Mouse (Mus musculus): Measurements from ENCODE around the gene Paqr4. TPM values are rescaled to one million over a fixed set of nuclear protein-coding genes. Genes with fewer than 3 reads are reported as not detected.

The Paqr4 gene
- 2.9 and 33.2 TPM in 2 replicates for polyA plus RNA-seq (2012; ENCODE audit: low replicate concordance)

GRCm38 (mm10) chr17:23740598-23741021, at the start of gene Paqr4:
TSS of gene Paqr4 (minus strand) at chr17:23740867.

DNA sequence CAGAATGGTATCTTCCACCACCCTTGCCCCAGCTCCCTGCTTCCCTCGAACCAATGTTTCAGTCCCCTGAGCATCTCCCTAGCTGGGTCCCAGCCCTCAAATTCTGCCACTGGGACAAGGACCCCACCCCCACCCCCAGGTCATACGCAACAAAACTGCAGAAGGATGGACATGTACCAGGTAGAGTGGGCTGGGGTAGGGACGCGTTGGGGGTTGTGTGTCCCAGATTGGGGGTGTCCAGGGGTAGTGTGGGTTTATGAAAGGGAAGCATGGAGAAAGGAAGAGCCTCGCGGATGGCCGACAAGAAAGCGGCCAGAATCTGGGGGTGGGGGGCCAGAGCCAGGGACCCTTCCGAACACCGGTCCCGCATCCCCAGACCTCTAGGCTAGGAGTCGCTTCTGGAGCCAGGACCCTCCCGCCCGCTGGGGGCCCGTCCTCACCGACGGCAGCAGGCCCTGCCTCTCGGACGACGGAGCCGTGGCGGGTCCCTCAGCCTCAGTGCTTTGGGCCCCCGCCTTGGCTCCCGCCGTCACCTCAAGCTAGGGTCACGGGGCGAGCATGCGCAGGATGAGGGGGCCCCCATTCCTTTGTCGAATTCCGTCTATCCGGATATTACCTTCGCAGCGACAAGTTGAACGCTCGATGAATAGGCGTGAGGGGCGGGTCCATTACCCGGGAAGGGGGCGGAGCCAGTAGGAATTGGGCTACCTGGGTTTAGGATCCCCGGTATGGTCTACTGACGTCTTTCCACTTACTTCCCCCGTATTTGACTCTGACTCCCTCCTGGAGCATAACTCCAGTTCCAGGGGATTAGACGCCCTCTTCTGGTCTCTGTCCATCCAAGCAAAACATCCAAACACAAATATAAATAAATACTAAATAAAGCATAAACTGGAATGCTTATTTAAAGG, 45.1 kb upstream of the Paqr4 start, which contains the start of gene Flywch2:
TSS of gene Flywch2 (minus strand) at position 521 of the 911 bp plus-strand sequence.

GRCm38 (mm10) chr17:23771284-23772218, 30.9 kb upstream of the Paqr4 start, which contains the start of gene Flywch1:
TSS of gene Flywch1 (minus strand) at chr17:23771602.

DNA sequence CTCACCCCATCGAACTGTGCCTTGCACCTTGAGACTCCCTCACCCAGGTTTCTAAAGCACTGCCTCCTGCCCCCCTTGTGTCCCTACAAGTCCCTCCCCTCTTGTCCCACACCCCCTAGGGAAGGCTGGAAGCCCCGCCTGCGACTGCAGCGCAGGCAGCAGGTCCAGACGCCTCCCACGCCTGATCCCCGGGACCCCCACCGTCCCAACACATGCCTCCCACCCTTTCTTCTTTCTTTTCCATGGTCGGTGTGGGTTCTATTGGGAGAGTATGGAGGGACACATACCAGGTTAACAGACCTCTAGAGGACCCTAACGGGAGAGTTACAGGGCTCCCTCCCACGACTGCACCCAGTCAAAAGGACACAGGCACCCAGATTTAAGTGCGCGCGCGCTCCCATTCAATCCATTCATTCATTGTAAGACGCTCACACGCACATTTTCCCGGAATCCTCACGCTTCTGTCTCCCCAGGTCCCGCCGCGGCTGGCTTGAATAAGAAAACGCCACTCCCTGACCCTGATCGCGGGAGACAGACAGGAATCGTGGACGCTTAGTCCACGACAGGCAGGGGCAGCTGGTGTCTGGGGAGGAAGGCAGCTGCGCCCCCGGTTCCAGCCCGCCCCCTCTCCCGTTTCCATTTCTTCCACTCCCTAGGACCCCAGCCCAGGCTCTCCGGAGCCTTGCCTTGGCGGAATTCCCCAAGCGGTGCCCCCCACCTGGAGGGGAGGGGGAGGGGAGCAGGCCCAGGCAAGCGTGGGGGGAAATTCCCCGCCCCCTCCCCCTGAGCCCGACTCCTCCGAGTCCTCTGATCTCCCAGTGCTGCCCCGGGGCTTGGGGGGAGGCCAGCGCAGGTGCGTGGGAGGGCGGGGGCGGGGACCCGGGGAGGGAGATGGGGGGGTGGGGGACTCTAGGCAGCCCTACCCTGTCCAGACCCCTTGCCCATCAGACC, 4.9 kb upstream of the Paqr4 start, which contains the start of gene Kremen2:
TSS of gene Kremen2 (minus strand) at position 533 of the 951 bp plus-strand sequence.

DNA sequence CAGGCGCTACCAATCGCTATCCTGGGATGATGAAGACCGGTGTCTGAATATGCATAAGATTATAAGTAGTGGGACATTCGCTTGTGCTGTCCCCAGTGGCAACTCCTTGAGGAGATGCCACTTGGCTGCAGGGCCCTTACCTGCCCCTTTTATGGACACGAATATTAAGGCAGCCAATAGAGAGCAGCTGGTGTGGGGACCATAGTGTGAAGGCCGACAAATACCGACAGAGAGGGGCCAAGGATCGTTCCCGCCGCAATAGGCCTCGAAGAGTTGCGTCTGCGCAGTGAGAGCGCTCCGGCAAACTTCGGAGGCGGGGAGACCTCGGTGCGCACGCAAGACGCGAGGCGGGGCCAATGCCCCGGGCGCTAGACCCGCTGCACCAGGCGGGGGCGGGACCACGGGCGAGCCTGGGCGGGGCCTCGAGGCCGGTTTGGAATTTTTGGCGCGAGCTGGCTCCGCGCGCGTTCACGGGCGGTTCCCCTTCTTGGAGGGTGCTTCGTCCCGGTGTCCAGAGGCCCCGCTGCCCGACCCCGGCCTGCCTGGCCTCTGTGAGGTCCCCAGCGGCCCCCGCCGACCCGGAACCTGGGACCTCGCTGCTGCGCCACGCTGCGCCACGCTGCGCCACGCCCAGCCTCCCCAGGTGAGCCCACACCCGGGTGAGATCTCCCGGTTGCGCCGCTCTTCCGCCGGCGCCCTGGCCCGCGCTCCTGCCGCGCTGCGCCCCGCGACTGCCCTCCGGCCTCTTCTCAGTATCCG, 14.5 kb downstream of the Paqr4 start, which contains the start of gene Pkmyt1:
TSS of gene Pkmyt1 (plus strand) at position 338 of the 759 bp plus-strand sequence.

GRCm38 (mm10) chr17:23722376-23723125, 18.1 kb downstream of the Paqr4 start, which contains the start of gene 1520401A03Rik:
TSS of gene 1520401A03Rik (minus strand) at chr17:23722783.

Other genes starting within 250 kb of the Paqr4 start
- gene Zfp213, start 176.6 kb downstream of the Paqr4 start, polyA plus RNA-seq (2012; ENCODE audit: low replicate concordance) = 9.6 and 13.1 TPM in 2 replicates
- 0.40 and 0.80 TPM in 2 replicates for gene Zfp13, start 141.4 kb downstream of the Paqr4 start, polyA plus RNA-seq (2012; ENCODE audit: low replicate concordance)
- not detected in 2 replicates for gene Zscan10, start 140.0 kb downstream of the Paqr4 start, polyA plus RNA-seq (2012; ENCODE audit: low replicate concordance)
- 2.3 and 2.6 TPM in 2 replicates for gene Mmp25, start 95.6 kb downstream of the Paqr4 start, polyA plus RNA-seq (2012; ENCODE audit: low replicate concordance)
- 0.36 TPM in 1 of 2 replicates, not detected in the other for gene Bicdl2, start 80.4 kb downstream of the Paqr4 start, polyA plus RNA-seq (2012; ENCODE audit: low replicate concordance)
- 127 and 166 TPM in 2 replicates for gene Hcfc1r1, start 67.3 kb downstream of the Paqr4 start, polyA plus RNA-seq (2012; ENCODE audit: low replicate concordance)
- gene Thoc6, start 67.0 kb downstream of the Paqr4 start, polyA plus RNA-seq (2012; ENCODE audit: low replicate concordance) = 71.1 and 149 TPM in 2 replicates
- gene Tnfrsf12a, start 63.4 kb downstream of the Paqr4 start, polyA plus RNA-seq (2012; ENCODE audit: low replicate concordance) = 12.6 and 14.4 TPM in 2 replicates
- gene Cldn6, start 61.6 kb downstream of the Paqr4 start, polyA plus RNA-seq (2012; ENCODE audit: low replicate concordance) = not detected in 2 replicates
- not detected in 2 replicates for gene Cldn9, start 56.8 kb downstream of the Paqr4 start, polyA plus RNA-seq (2012; ENCODE audit: low replicate concordance)
- gene 1520401A03Rik, start 18.1 kb downstream of the Paqr4 start, polyA plus RNA-seq (2012; ENCODE audit: low replicate concordance) = not detected in 2 replicates
- gene Pkmyt1, start 14.5 kb downstream of the Paqr4 start, polyA plus RNA-seq (2012; ENCODE audit: low replicate concordance) = 246 and 386 TPM in 2 replicates
- 0.21 and 0.26 TPM in 2 replicates for gene Kremen2, start 5.0 kb upstream of the Paqr4 start, polyA plus RNA-seq (2012; ENCODE audit: low replicate concordance)
- gene Flywch1, start 30.7 kb upstream of the Paqr4 start, polyA plus RNA-seq (2012; ENCODE audit: low replicate concordance) = 22.5 and 23.8 TPM in 2 replicates
- gene Flywch2, start 45.2 kb upstream of the Paqr4 start, polyA plus RNA-seq (2012; ENCODE audit: low replicate concordance) = 1.0 and 4.2 TPM in 2 replicates
- gene Srrm2, start 49.7 kb upstream of the Paqr4 start, polyA plus RNA-seq (2012; ENCODE audit: low replicate concordance) = 176 and 518 TPM in 2 replicates
- 44.9 and 471 TPM in 2 replicates for gene Elob, start 88.3 kb upstream of the Paqr4 start, polyA plus RNA-seq (2012; ENCODE audit: low replicate concordance)
- 0.80 TPM in 1 of 2 replicates, not detected in the other for gene Prss33, start 95.2 kb upstream of the Paqr4 start, polyA plus RNA-seq (2012; ENCODE audit: low replicate concordance)
- gene Prss32, start 103.0 kb upstream of the Paqr4 start, polyA plus RNA-seq (2012; ENCODE audit: low replicate concordance) = not detected in 2 replicates
- 1.9 and 2.1 TPM in 2 replicates for gene Prss41, start 103.3 kb upstream of the Paqr4 start, polyA plus RNA-seq (2012; ENCODE audit: low replicate concordance)
- 0.11 TPM in 1 of 2 replicates, not detected in the other for gene Prss21, start 127.2 kb upstream of the Paqr4 start, polyA plus RNA-seq (2012; ENCODE audit: low replicate concordance)
- gene Dcpp1, start 140.0 kb upstream of the Paqr4 start, polyA plus RNA-seq (2012; ENCODE audit: low replicate concordance) = not detected in 2 replicates
- not detected in 2 replicates for gene Dcpp2, start 140.0 kb upstream of the Paqr4 start, polyA plus RNA-seq (2012; ENCODE audit: low replicate concordance)
- gene Dcpp3, start 176.6 kb upstream of the Paqr4 start, polyA plus RNA-seq (2012; ENCODE audit: low replicate concordance) = not detected in 2 replicates
- gene Sbp, start 200.8 kb upstream of the Paqr4 start, polyA plus RNA-seq (2012; ENCODE audit: low replicate concordance) = not detected in 2 replicates
- gene Sbpl, start 214.4 kb upstream of the Paqr4 start, polyA plus RNA-seq (2012; ENCODE audit: low replicate concordance) = not detected in 2 replicates
- 0.43 TPM in 1 of 2 replicates, not detected in the other for gene Prss30, start 239.7 kb upstream of the Paqr4 start, polyA plus RNA-seq (2012; ENCODE audit: low replicate concordance)

Measured in leukemia stem cell, adult 10-12 weeks (primary cell).